Mouse (Mus musculus) lung, adult 2 months (tissue): ENCODE measurements around the gene Sept6.

ENCODE experiments used
- CTCF ChIP-seq: fragments of 200-500 bp; IDR thresholded peaks from 2 replicates; pipeline ENCODE4 v1.5.1; 2011; ENCODE audit warnings: mild to moderate bottlenecking, low read length, control low read depth; ENCODE audit not compliant: insufficient read depth
- POLR2A ChIP-seq: fragments of 200-500 bp; IDR thresholded peaks from 2 replicates; pipeline ENCODE4 v1.6.1; 2011; ENCODE audit warnings: low read depth, mild to moderate bottlenecking, control low read depth, low read length, borderline replicate concordance; ENCODE audit errors: extremely low read depth

DNA sequence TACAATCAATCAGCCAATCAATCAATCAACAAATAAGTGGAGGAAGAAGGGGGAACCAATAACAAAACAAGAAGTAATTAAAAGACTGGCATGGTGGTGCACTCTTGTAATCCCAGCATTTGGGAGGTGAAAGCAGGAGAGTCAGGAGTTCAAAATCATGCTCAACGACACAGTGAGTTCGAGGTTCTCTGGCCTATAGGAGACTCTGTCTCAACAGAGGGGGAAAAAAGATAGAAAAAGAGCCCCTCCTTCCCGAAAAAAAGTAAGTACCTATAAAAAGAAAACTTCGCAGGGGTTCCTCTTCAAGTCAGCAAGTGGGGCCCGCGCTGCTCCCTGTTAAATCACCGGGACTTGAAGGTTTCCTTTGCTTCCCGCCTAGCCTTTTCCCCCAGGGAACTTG lies 117.8 kb downstream of the Sept6 start, which contains the start of the genes Ube2a and C330007P06Rik:
- TF ChIP-seq POLR2A: no peak
- TF ChIP-seq CTCF: no peak
